Mouse (Mus musculus) urinary bladder, adult 2 months (tissue): Measurements from ENCODE around the gene Ms4a18. TPM values are rescaled to one million over a fixed set of nuclear protein-coding genes. Genes with fewer than 3 reads are reported as not detected.

Experiments used
- polyA plus RNA-seq: library from polyadenylated mRNA; depleted of rRNA; stranded (reverse); fragments of >200 nt; gene quantifications from 2 replicates; pipeline ENCODE4 v1.2.3, GENCODE M21; 2012; rRNA removed

Ms4a18 gene
- polyA plus RNA-seq, 1 experiment: not detected

Other genes with a start within 250 kb of the Ms4a18 start
- gene Cd6, start 188.0 kb downstream of the Ms4a18 start, polyA plus RNA-seq: 0.39 and 0.50 TPM in 2 replicates
- gene Slc15a3, start 178.3 kb downstream of the Ms4a18 start, polyA plus RNA-seq: 0.99 and 1.7 TPM in 2 replicates
- 14.7 and 16.5 TPM in 2 replicates for gene Tmem132a, start 148.1 kb downstream of the Ms4a18 start, polyA plus RNA-seq
- gene Tmem109, start 136.0 kb downstream of the Ms4a18 start, polyA plus RNA-seq: 132 and 133 TPM in 2 replicates
- 102 and 133 TPM in 2 replicates for gene Prpf19, start 122.8 kb downstream of the Ms4a18 start, polyA plus RNA-seq
- gene Zp1, start 97.4 kb downstream of the Ms4a18 start, polyA plus RNA-seq: 0.56 and 1.4 TPM in 2 replicates
- gene Ptgdr2, start 80.9 kb downstream of the Ms4a18 start, polyA plus RNA-seq: 0.06 TPM in 2 replicates
- 7.3 and 7.9 TPM in 2 replicates for gene Ccdc86, start 68.8 kb downstream of the Ms4a18 start, polyA plus RNA-seq
- 0.06 TPM in 1 of 2 replicates, not detected in the other for gene Ms4a10, start 43.4 kb downstream of the Ms4a18 start, polyA plus RNA-seq
- gene Ms4a15, start 24.8 kb downstream of the Ms4a18 start, polyA plus RNA-seq: not detected in 2 replicates
- gene Ms4a8a, start 63.1 kb upstream of the Ms4a18 start, polyA plus RNA-seq: 1.7 and 2.2 TPM in 2 replicates
- gene 1700017D01Rik, start 112.8 kb upstream of the Ms4a18 start, polyA plus RNA-seq: not detected in 2 replicates
- not detected in 2 replicates for gene 1700025F22Rik, start 147.3 kb upstream of the Ms4a18 start, polyA plus RNA-seq
- gene Ms4a13, start 178.7 kb upstream of the Ms4a18 start, polyA plus RNA-seq: not detected in 2 replicates
- not detected in 2 replicates for gene Ms4a12, start 214.4 kb upstream of the Ms4a18 start, polyA plus RNA-seq
- 0.10 and 0.25 TPM in 2 replicates for gene Ms4a1, start 248.2 kb upstream of the Ms4a18 start, polyA plus RNA-seq